Mouse (Mus musculus): ENCODE measurements around the gene Cdh18. TPM values are rescaled to one million over a fixed set of nuclear protein-coding genes. Genes with fewer than 3 reads are reported as not detected.
"Not testable (repeated sequence)": the region's sequence is repeated elsewhere in the genome, so short reads cannot be mapped to it uniquely, and the experiment has no call there.

Gene Cdh18
- polyA plus RNA-seq, 1 experiment from 2014 or later = 0.12 TPM

DNA sequence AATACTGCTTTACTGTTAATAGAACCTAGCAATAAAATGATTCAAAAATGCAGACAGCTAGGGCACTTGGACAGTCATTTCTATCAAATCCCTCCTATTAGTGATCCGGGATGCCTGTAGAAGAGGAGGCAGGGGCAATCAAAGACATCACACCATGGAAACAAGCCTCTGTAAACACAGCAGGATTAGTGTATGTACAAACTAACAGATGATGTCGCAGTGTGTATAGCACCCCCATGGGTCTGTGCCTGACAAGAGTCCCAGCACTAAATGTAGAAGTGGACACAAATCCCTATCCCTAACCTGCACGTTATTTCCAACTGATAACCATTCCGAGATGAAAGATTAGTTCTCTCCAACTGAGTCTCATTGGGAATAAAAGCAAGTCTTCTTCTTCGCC, 547.8 kb downstream of the Cdh18 start:
- ATAC-seq (ENCODE audit: low FRiP score, low TSS enrichment) = no peak
- 85% methylated on average over 5 of the region's 5 CpGs for WGBS

DNA sequence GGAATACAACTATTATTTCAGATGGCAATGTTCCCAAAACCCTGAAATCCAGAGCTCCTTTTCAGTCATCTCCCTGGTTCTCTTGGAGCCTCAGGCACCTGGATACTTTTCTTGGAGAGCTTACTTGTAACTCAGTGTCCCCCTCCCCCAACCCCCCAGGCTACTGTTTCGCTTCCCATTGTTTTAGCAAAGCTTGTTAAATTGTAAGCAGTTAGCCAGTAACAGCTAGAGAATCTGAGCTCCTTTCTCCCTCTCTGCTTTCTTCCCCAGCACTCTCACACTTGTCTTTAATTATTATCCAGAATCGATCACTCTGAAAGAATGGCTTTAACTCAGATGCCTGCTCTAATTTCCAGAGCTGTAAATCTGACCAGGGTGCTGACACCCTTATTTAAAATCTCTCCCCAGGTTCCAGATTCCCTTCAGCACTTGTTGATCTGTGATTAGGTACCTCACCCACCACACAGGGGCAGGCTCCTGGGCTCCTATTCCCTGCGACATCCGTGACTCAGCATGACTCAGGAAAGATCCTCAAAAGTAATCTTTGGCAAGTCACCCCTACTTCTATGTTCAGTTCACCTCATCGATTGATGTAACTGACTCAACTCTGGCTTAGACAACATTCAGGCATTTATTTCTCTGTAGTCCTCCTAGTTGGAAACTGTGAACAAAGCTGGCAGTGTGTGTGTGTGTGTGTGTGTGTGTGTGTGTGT, 556.0 kb downstream of the Cdh18 start:
- no peaks in the 10 kb centered on the region for H3K27me3 ChIP-seq (ENCODE audit: control insufficient read depth, insufficient read depth, low read length)
- H3K4me3 ChIP-seq (ENCODE audit: low read length) = no peak overlapping the region
- no peaks in the 10 kb centered on the region for H3K9me3 ChIP-seq (ENCODE audit: control insufficient read depth, low read length)
- ATAC-seq (ENCODE audit: low FRiP score, low TSS enrichment) = peak; percentile 46; the same call in 1 of the 2 replicates
- 40% methylated on average over 5 of the region's 5 CpGs for WGBS
- H3K9ac ChIP-seq (ENCODE audit: low read depth, low read length) = no peak overlapping the region
- no peaks in the 10 kb centered on the region for H3K4me1 ChIP-seq (ENCODE audit: control insufficient read depth, insufficient read depth, low read length)
- no peak overlapping the region for H3K4me2 ChIP-seq (replicated peaks; ENCODE audit: low read depth, low read length)
- H3K27ac ChIP-seq (ENCODE audit: low read depth, low read length) = no peak overlapping the region
- no peaks in the 10 kb centered on the region for H3K36me3 ChIP-seq (ENCODE audit: control insufficient read depth, insufficient read depth, low read length)

More for the DNA sequence above, 547.8 kb downstream of the Cdh18 start:
- Histone ChIP-seq H3K4me2 (replicated peaks; ENCODE audit: low read depth, low read length) (no peak overlapping the region), H3K4me3 (ENCODE audit: low read length) (no peak overlapping the region), H3K36me3 (ENCODE audit: control insufficient read depth, insufficient read depth, low read length) (no peaks in the 10 kb centered on the region), H3K4me1 (ENCODE audit: control insufficient read depth, insufficient read depth, low read length) (no peaks in the 10 kb centered on the region), H3K9ac (ENCODE audit: low read depth, low read length) (no peak overlapping the region), H3K9me3 (ENCODE audit: control insufficient read depth, low read length) (no peaks in the 10 kb centered on the region), H3K27me3 (ENCODE audit: control insufficient read depth, insufficient read depth, low read length) (no peaks in the 10 kb centered on the region), H3K27ac (ENCODE audit: low read depth, low read length) (no peak overlapping the region)

DNA sequence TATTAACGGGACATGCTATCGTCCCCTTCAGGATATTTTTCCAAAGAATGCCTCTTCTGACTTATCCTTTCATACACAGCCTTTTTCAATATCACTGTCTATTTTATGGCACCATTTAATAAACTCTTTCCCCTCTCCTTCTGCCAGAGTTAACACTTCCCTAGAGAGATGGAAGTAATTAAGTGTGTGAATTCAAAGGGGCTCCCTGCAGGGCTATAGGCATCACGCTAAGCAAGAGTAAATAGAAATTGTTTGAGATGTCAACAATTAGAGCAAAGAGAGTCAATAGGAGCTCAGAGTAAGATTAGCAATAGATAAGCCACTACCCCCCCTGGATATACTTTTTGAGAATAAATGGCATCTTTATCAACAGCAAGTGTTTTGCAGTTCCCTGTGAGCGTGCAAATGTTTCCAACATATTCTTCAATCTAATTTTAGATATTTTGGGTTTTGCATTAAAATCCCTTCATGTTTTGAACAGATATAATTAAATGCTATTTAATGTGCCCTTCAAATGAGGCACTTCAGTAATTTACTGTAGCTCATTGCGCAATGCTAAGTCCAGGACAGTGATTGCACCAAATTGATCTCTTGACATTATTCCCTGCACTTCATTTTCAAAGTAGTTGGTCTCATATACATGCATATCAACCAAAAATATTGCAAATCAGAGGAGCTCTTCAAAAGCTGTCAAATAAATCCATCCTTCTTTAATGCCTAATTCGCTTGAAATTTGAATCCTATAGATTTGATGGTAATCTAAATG, 586.3 kb downstream of the Cdh18 start:
- Histone ChIP-seq H3K27ac (ENCODE audit: low read depth, low read length) (no peak overlapping the region), H3K4me3 (ENCODE audit: low read length) (no peak overlapping the region), H3K9me3 (ENCODE audit: control insufficient read depth, low read length) (no peaks in the 10 kb centered on the region), H3K36me3 (ENCODE audit: control insufficient read depth, insufficient read depth, low read length) (no peaks in the 10 kb centered on the region), H3K9ac (ENCODE audit: low read depth, low read length) (no peak overlapping the region), H3K4me2 (replicated peaks; ENCODE audit: low read depth, low read length) (no peak overlapping the region), H3K4me1 (ENCODE audit: control insufficient read depth, insufficient read depth, low read length) (no peaks in the 10 kb centered on the region), H3K27me3 (ENCODE audit: control insufficient read depth, insufficient read depth, low read length) (no peaks in the 10 kb centered on the region)
- ATAC-seq (ENCODE audit: low FRiP score, low TSS enrichment) = no peak
- 82% methylated on average over 6 of the region's 6 CpGs for WGBS

DNA sequence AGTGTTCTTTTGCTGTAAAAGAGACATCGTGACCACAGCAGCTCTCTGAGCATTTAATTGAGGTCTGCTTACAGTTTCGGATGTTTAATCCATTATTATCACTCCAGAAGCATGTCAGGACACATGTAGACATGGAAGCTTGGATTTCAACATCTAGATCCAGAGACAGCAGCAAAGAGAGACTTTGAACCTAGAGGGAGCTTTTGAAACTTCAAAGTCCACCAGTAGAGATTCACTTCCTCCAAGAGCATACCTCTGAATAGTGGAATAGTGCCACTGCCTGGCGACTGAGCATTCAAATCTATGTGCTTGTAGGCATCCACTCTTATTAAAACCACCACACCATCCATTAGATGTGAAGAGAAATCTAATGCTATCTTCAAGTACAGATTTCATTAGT, 588.1 kb downstream of the Cdh18 start:
- WGBS = 88% methylated on average over 3 of the region's 3 CpGs
- no peak for ATAC-seq (ENCODE audit: low FRiP score, low TSS enrichment)

DNA sequence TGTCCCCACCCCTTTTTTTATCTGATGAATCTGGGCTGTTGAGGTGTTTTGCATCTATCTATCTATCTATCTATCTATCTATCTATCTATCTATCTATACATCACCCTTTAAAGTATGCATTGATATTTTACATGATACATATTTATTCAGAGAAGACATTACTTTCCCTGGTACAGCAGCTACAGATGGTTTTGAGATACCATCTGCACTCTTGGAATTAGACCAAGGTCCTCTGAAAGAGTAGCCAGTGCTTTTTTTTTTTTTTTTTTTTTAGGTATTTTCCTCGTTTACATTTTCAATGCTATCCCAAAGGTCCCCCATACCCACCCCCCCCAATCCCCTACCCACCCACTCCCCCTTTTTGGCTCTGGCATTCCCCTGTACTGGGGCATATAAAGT, 594.1 kb downstream of the Cdh18 start:
- not testable (repeated sequence) for H3K9me3 ChIP-seq (ENCODE audit: control insufficient read depth, low read length); ATAC-seq (ENCODE audit: low FRiP score, low TSS enrichment); H3K9ac ChIP-seq (ENCODE audit: low read depth, low read length); H3K4me2 ChIP-seq (replicated peaks; ENCODE audit: low read depth, low read length); H3K27me3 ChIP-seq (ENCODE audit: control insufficient read depth, insufficient read depth, low read length); H3K4me1 ChIP-seq (ENCODE audit: control insufficient read depth, insufficient read depth, low read length); H3K27ac ChIP-seq (ENCODE audit: low read depth, low read length); H3K36me3 ChIP-seq (ENCODE audit: control insufficient read depth, insufficient read depth, low read length); H3K4me3 ChIP-seq (ENCODE audit: low read length)
- no CpG with 5 or more reads among the region's 1 CpGs for WGBS

More for the DNA sequence above, 588.1 kb downstream of the Cdh18 start:
- Histone ChIP-seq H3K9ac (ENCODE audit: low read depth, low read length) (no peak overlapping the region), H3K4me3 (ENCODE audit: low read length) (no peak overlapping the region), H3K36me3 (ENCODE audit: control insufficient read depth, insufficient read depth, low read length) (no peaks in the 10 kb centered on the region), H3K27ac (ENCODE audit: low read depth, low read length) (no peak overlapping the region), H3K27me3 (ENCODE audit: control insufficient read depth, insufficient read depth, low read length) (no peaks in the 10 kb centered on the region), H3K4me2 (replicated peaks; ENCODE audit: low read depth, low read length) (no peak overlapping the region), H3K9me3 (ENCODE audit: control insufficient read depth, low read length) (no peaks in the 10 kb centered on the region), H3K4me1 (ENCODE audit: control insufficient read depth, insufficient read depth, low read length) (no peaks in the 10 kb centered on the region)

DNA sequence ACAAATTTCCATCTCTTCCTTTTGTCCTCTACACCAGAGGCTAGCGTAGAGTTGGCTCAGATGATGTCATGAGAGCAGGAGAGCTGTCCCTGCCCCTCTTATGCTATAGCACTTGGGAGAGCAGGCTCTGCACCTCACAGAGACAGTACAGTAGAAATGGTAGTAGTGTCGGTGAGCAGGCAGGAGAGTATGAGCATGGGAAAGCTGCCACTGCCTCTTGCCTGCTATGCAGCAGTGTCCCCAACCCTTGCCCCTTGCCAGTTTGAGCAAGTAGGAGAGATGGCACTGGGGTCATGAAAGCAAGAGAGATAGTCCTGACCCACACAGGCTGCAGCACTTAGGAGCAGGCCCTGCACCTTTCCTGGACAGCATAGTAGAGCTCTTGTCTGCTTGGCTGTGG, 607.1 kb downstream of the Cdh18 start:
- Histone ChIP-seq H3K9me3 (ENCODE audit: control insufficient read depth, low read length) (no peaks in the 10 kb centered on the region), H3K36me3 (ENCODE audit: control insufficient read depth, insufficient read depth, low read length) (no peaks in the 10 kb centered on the region), H3K9ac (ENCODE audit: low read depth, low read length) (no peak overlapping the region), H3K4me2 (replicated peaks; ENCODE audit: low read depth, low read length) (no peak overlapping the region), H3K4me1 (ENCODE audit: control insufficient read depth, insufficient read depth, low read length) (no peaks in the 10 kb centered on the region), H3K4me3 (ENCODE audit: low read length) (no peak overlapping the region), H3K27ac (ENCODE audit: low read depth, low read length) (no peak overlapping the region), H3K27me3 (ENCODE audit: control insufficient read depth, insufficient read depth, low read length) (no peaks in the 10 kb centered on the region)
- 95% methylated on average over 2 of the region's 2 CpGs for WGBS
- no peak for ATAC-seq (ENCODE audit: low FRiP score, low TSS enrichment)

DNA sequence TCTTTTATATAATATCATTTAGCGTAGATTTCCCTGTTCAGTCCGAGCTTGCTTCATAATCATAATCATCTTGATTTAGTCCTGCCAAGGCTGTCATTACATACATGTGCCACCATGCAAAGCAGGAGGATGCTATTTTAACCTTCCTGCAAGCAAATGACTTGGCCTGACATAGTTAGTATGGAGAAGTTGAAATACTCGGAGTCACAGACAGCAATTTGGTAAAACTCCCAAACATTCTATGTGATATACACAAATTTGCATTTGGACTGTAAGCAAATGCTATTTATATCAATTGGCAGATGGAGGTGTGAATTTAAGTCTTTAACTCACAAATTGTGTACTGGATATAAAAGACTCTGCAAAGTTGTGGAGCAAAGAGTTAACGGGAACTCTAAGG, 616.0 kb downstream of the Cdh18 start:
- no peaks in the 10 kb centered on the region for H3K27me3 ChIP-seq (ENCODE audit: control insufficient read depth, insufficient read depth, low read length)
- H3K9me3 ChIP-seq (ENCODE audit: control insufficient read depth, low read length) = no peaks in the 10 kb centered on the region
- no peak overlapping the region for H3K9ac ChIP-seq (ENCODE audit: low read depth, low read length)
- no peak overlapping the region for H3K4me3 ChIP-seq (ENCODE audit: low read length)
- H3K4me1 ChIP-seq (ENCODE audit: control insufficient read depth, insufficient read depth, low read length) = no peaks in the 10 kb centered on the region
- H3K36me3 ChIP-seq (ENCODE audit: control insufficient read depth, insufficient read depth, low read length) = no peaks in the 10 kb centered on the region
- WGBS = 83% methylated on average over 4 of the region's 4 CpGs
- no peak overlapping the region for H3K27ac ChIP-seq (ENCODE audit: low read depth, low read length)
- no peak overlapping the region for H3K4me2 ChIP-seq (replicated peaks; ENCODE audit: low read depth, low read length)
- ATAC-seq (ENCODE audit: low FRiP score, low TSS enrichment) = no peak

DNA sequence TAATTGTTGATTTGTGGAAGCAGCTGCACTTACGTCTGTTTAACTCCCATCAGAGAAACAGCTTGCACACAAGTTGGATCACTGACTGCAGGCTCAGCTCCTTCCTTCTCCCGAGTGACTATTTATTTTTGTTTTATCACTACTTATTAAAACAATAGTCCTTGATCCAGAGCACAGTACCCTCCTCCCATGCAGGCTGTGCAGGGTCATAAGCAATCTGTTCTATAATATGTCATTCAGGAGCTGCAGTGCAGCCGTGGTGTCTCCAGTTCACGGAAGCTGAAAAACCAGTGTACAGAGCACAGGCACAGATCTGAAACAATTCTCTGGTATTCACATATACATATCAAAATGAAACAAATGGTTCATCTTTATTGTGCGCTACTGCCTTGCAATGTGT, 625.8 kb downstream of the Cdh18 start:
- ATAC-seq (ENCODE audit: low FRiP score, low TSS enrichment) = no peak
- WGBS = 56% methylated on average over 5 of the region's 5 CpGs
- no peak overlapping the region for H3K9ac ChIP-seq (ENCODE audit: low read depth, low read length)
- no peaks in the 10 kb centered on the region for H3K36me3 ChIP-seq (ENCODE audit: control insufficient read depth, insufficient read depth, low read length)
- H3K4me1 ChIP-seq (ENCODE audit: control insufficient read depth, insufficient read depth, low read length) = no peaks in the 10 kb centered on the region
- H3K4me3 ChIP-seq (ENCODE audit: low read length) = no peak overlapping the region
- no peaks in the 10 kb centered on the region for H3K9me3 ChIP-seq (ENCODE audit: control insufficient read depth, low read length)
- no peak overlapping the region for H3K27ac ChIP-seq (ENCODE audit: low read depth, low read length)
- no peaks in the 10 kb centered on the region for H3K27me3 ChIP-seq (ENCODE audit: control insufficient read depth, insufficient read depth, low read length)
- H3K4me2 ChIP-seq (replicated peaks; ENCODE audit: low read depth, low read length) = no peak overlapping the region

DNA sequence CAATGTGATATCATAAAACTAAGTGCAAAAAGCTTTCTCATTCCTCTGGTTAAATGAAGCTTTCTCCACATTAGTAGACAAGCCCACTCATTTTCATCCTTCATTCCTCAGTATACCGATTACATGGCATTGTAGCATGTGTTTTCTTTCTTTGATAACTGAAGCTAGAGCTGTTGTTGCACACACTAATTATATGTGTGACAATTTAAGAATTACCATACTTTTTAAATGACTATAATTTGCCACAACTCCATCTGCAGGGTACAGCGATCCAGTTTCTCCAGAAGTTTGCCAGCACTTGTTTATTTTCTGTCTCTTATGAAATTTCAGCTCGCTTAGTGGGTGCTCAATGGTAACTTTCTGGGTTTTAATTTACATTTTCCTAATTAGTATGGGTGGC, 663.2 kb downstream of the Cdh18 start:
- Histone ChIP-seq H3K36me3 (ENCODE audit: control insufficient read depth, insufficient read depth, low read length) (no peaks in the 10 kb centered on the region), H3K4me1 (ENCODE audit: control insufficient read depth, insufficient read depth, low read length) (no peaks in the 10 kb centered on the region), H3K4me2 (replicated peaks; ENCODE audit: low read depth, low read length) (no peak overlapping the region), H3K27ac (ENCODE audit: low read depth, low read length) (no peak overlapping the region), H3K4me3 (ENCODE audit: low read length) (no peak overlapping the region), H3K27me3 (ENCODE audit: control insufficient read depth, insufficient read depth, low read length) (no peaks in the 10 kb centered on the region), H3K9ac (ENCODE audit: low read depth, low read length) (no peak overlapping the region), H3K9me3 (ENCODE audit: control insufficient read depth, low read length) (no peaks in the 10 kb centered on the region)
- 92% methylated on average over 3 of the region's 3 CpGs for WGBS
- no peak for ATAC-seq (ENCODE audit: low FRiP score, low TSS enrichment)

Data from kidney, embryonic 14.5 days (tissue).